Mouse (Mus musculus): ENCODE measurements around the gene Slc35c1. TPM values are rescaled to one million over a fixed set of nuclear protein-coding genes. Genes with fewer than 3 reads are reported as not detected.

The Slc35c1 gene
- polyA plus RNA-seq, 1 experiment from 2014 or later, result 16.9 TPM

GRCm38 (mm10) chr2:92403776-92404319, 56.5 kb downstream of the Slc35c1 start:
- Histone ChIP-seq H3K4me1 (ENCODE audit: insufficient read depth) (0 out of 2 replicates have a peak, but pooled peaks cover 2% of the 10 kb centered on the region), H3K27me3 (ENCODE audit: insufficient read depth, low read length) (peaks cover 6% of the 10 kb centered on the region; the same call in 1 of the 2 replicates), H3K9me3 (ENCODE audit: low read depth, low read length) (no peaks in the 10 kb centered on the region), H3K4me2 (no peak overlapping the region), H3K9ac (no peak overlapping the region), H3K36me3 (ENCODE audit: insufficient read depth) (peaks cover 40% of the 10 kb centered on the region), H3K4me3 (ENCODE audit: low read depth, low read length) (no peak overlapping the region), H3K27ac (ENCODE audit: low read depth) (no peak overlapping the region)
- no peak for ATAC-seq (ENCODE audit: insufficient read depth)
- DNase-seq, result no peak
- no peak for TF ChIP-seq CTCF (IDR thresholded peaks at IDR 0.05; ENCODE audit: low read depth)
- WGBS, result 88% methylated on average over 5 of the region's 5 CpGs

Other genes with a start within 250 kb of the Slc35c1 start
- gene Pex16, start 85.9 kb downstream of the Slc35c1 start, polyA plus RNA-seq (2014; fragmentation: Nextera tagmentation; extraction: Ambion mirVana), result 16.6 and 19.8 TPM in 2 replicates
- gene Large2, start 85.7 kb downstream of the Slc35c1 start, polyA plus RNA-seq (2014; fragmentation: Nextera tagmentation; extraction: Ambion mirVana), result 15.3 and 16.6 TPM in 2 replicates
- 1.1 and 1.2 TPM in 2 replicates for gene 1700029I15Rik, start 78.0 kb downstream of the Slc35c1 start, polyA plus RNA-seq (2014; fragmentation: Nextera tagmentation; extraction: Ambion mirVana)
- gene Mapk8ip1, start 59.3 kb downstream of the Slc35c1 start, polyA plus RNA-seq (2014; fragmentation: Nextera tagmentation; extraction: Ambion mirVana), result 6.2 TPM in 2 replicates
- 19.9 and 22.0 TPM in 2 replicates for gene Cry2, start 26.5 kb downstream of the Slc35c1 start, polyA plus RNA-seq (2014; fragmentation: Nextera tagmentation; extraction: Ambion mirVana)
- gene Chst1, start 139.2 kb upstream of the Slc35c1 start, polyA plus RNA-seq (2014; fragmentation: Nextera tagmentation; extraction: Ambion mirVana), result 1.7 and 1.8 TPM in 2 replicates

Data from lung, embryonic 14.5 days (tissue).